ENCODE assay signal across 8 mouse cellular contexts in genomic region chr8:108887256-108887615, GRCm38 (mm10).
DNase-seq lines count a peak whose midpoint lies in the region; ATAC-seq and TF ChIP-seq lines count a peak whose summit lies in the region.

No protein-coding gene starts in this region.

- WGBS in kidney, postnatal 0 days: 73% methylated on average over 14 of the region's 14 CpGs
- WGBS in liver, embryonic 11.5 days: 80% methylated on average over 14 of the region's 14 CpGs
- 82% methylated on average over 14 of the region's 14 CpGs for WGBS in stomach, embryonic 14.5 days

- no peaks in the 10 kb centered on the region for H3K36me3 ChIP-seq in kidney, postnatal 0 days (ENCODE audit: insufficient read depth, low read length)
- no peaks in the 10 kb centered on the region for H3K36me3 ChIP-seq in liver, embryonic 11.5 days (ENCODE audit: control insufficient read depth, insufficient read depth, low read length)
- H3K36me3 ChIP-seq in stomach, embryonic 14.5 days (ENCODE audit: control insufficient read depth, insufficient read depth, low read length): 0 out of 2 replicates have a peak, but pooled peaks cover under 1% of the 10 kb centered on the region

- DNase-seq in kidney, postnatal 0 days (ENCODE audit: low spot score): no peak
- DNase-seq in kidney, adult 9 months: no peak
- no peak for DNase-seq in liver, embryonic 11.5 days (ENCODE audit: low spot score)
- DNase-seq in kidney, postnatal 25 days: no peak
- no peak for DNase-seq in adrenal gland, adult 18-20 months (ENCODE audit: low spot score in 2 of 2)

- peak overlapping the region; percentile 53 for H3K4me2 ChIP-seq in kidney, postnatal 0 days (ENCODE audit: low read length)
- H3K4me2 ChIP-seq in liver, embryonic 11.5 days: peak overlapping the region; percentile 60
- H3K4me2 ChIP-seq in stomach, embryonic 14.5 days (replicated peaks; ENCODE audit: low read depth, low read length): 0 out of 2 replicates have a peak overlapping the region, but pooled peaks have one; percentile 33

- H3K27ac ChIP-seq in kidney, postnatal 0 days: no peak overlapping the region
- H3K27ac ChIP-seq in liver, embryonic 11.5 days (ENCODE audit: low read depth, low read length): no peak overlapping the region
- no peak overlapping the region for H3K27ac ChIP-seq in stomach, embryonic 14.5 days (ENCODE audit: low read length)

- peaks cover 15% of the 10 kb centered on the region for H3K4me1 ChIP-seq in kidney, postnatal 0 days (replicated peaks; ENCODE audit: insufficient read depth, low read length)
- peaks cover 4% of the 10 kb centered on the region for H3K4me1 ChIP-seq in liver, embryonic 11.5 days (replicated peaks; ENCODE audit: control insufficient read depth, insufficient read depth, low read length)
- peaks cover 37% of the 10 kb centered on the region for H3K4me1 ChIP-seq in stomach, embryonic 14.5 days (ENCODE audit: control insufficient read depth, insufficient read depth, low read length)

- 0 out of 2 replicates have a peak, but pooled peaks have one; percentile 9 for ATAC-seq in kidney, postnatal 0 days (replicated peaks; ENCODE audit: low FRiP score, low read depth)
- peak; percentile 48 for ATAC-seq in activated CD4-positive, CD25-positive, alpha-beta regulatory T cell, adult 4 months
- ATAC-seq in liver, embryonic 11.5 days (replicated peaks; ENCODE audit: low FRiP score): no peak
- ATAC-seq in stomach, embryonic 14.5 days (ENCODE audit: insufficient number of reproducible peaks, insufficient read depth, low FRiP score, low read depth): no peak
- no peak for ATAC-seq in cerebellum, adult (ENCODE audit: insufficient number of reproducible peaks, low FRiP score, low TSS enrichment)

- H3K27me3 ChIP-seq in kidney, postnatal 0 days (ENCODE audit: insufficient read depth, low read length): no peaks in the 10 kb centered on the region
- no peaks in the 10 kb centered on the region for H3K27me3 ChIP-seq in liver, embryonic 11.5 days (replicated peaks; ENCODE audit: control insufficient read depth, insufficient read depth, low read length)
- no peaks in the 10 kb centered on the region for H3K27me3 ChIP-seq in stomach, embryonic 14.5 days (ENCODE audit: control insufficient read depth, insufficient read depth, low read length)

- H3K4me3 ChIP-seq in kidney, postnatal 0 days (replicated peaks; ENCODE audit: low read depth, low read length): no peak overlapping the region
- H3K4me3 ChIP-seq in liver, embryonic 11.5 days (ENCODE audit: low read depth, low read length): no peak overlapping the region; the same call in 1 of the 2 replicates
- no peak overlapping the region for H3K4me3 ChIP-seq in stomach, embryonic 14.5 days (ENCODE audit: low read depth, low read length)

- no peaks in the 10 kb centered on the region for H3K9me3 ChIP-seq in kidney, postnatal 0 days (replicated peaks; ENCODE audit: low read length)
- H3K9me3 ChIP-seq in liver, embryonic 11.5 days (ENCODE audit: control insufficient read depth, low read length): no peaks in the 10 kb centered on the region
- H3K9me3 ChIP-seq in stomach, embryonic 14.5 days (ENCODE audit: control insufficient read depth, low read depth, low read length): no peaks in the 10 kb centered on the region

- TF ChIP-seq CTCF in kidney, postnatal 0 days (IDR thresholded peaks at IDR 0.05; ENCODE audit: low read depth): no peak

- H3K9ac ChIP-seq in kidney, postnatal 0 days (ENCODE audit: low read depth, low read length): no peak overlapping the region
- no peak overlapping the region for H3K9ac ChIP-seq in liver, embryonic 11.5 days (ENCODE audit: low read depth, low read length)
- no peak overlapping the region for H3K9ac ChIP-seq in stomach, embryonic 14.5 days (replicated peaks; ENCODE audit: low read depth, low read length)

Comparison
In these comparisons a context has a peak if more than half of its experiments do, and no peak if none do; other contexts are left out.
1. ATAC-seq: peak in kidney, postnatal 0 days (single experiment) and activated CD4-positive, CD25-positive, alpha-beta regulatory T cell, adult 4 months (single experiment); none in liver, embryonic 11.5 days (single experiment), stomach, embryonic 14.5 days (single experiment) and cerebellum, adult (single experiment).
2. Peak in every context shown above with its lines, with median percentiles within 50 percentile points of each other: H3K4me2 ChIP-seq.